Mouse (Mus musculus): ENCODE measurements around the gene Rnf212b. TPM values are rescaled to one million over a fixed set of nuclear protein-coding genes. Genes with fewer than 3 reads are reported as not detected.

Rnf212b gene
- total RNA-seq, 2 experiments from 2014 or later = 1.0 to 5.0 TPM

DNA sequence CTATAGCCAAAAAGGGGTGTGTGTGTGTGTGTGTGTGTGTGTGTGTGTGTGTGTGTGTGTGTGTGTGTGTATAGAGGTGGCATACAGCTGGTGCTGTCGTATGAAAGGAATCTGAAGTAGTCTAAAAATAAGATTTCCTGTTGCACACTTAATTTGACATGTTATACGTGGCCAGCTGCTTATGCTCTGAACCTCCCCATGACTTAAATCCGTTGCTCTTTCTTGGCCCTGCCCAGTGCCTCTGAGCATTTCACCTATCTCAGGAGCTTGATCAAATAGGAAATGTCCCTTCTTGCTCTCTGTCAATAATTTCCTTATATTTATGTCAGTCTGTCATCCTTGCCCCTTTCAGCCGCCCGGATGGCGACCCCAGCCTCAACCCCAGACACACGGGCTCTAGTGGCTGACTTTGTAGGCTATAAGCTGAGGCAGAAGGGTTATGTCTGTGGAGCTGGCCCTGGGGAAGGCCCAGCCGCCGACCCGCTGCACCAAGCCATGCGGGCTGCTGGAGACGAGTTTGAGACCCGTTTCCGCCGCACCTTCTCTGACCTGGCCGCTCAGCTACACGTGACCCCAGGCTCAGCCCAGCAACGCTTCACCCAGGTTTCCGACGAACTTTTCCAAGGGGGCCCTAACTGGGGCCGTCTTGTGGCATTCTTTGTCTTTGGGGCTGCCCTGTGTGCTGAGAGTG is 70.2 kb downstream of the Rnf212b start:
- peak overlapping the region; percentile 88 for H3K4me3 ChIP-seq
- no peak for DNase-seq
- no peak for TF ChIP-seq CTCF (IDR thresholded peaks at IDR 0.05)
- intact Hi-C loops (cut with DNase I) = no loop called here
- H3K27ac ChIP-seq = peak overlapping the region; percentile 92

DNA sequence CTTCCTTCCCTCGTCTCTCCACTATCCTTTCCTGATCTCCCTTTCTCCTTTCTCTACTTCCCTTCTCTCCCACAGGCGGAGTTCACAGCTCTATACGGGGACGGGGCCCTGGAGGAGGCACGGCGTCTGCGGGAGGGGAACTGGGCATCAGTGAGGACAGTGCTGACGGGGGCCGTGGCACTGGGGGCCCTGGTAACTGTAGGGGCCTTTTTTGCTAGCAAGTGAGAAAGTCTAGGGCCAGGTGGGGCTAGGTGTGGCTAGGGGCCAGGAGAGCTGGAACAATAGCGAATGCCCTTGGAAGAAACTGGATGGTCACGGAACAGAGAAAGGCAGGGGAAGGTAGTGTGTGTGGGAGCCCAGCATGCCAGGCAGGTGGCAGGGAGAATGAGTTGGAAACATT is 71.4 kb downstream of the Rnf212b start:
- no peak for DNase-seq
- no peak for TF ChIP-seq CTCF (IDR thresholded peaks at IDR 0.05)
- intact Hi-C loops (cut with DNase I) = no loop called here
- Histone ChIP-seq H3K4me3 (no peak overlapping the region), H3K27ac (no peak overlapping the region)

DNA sequence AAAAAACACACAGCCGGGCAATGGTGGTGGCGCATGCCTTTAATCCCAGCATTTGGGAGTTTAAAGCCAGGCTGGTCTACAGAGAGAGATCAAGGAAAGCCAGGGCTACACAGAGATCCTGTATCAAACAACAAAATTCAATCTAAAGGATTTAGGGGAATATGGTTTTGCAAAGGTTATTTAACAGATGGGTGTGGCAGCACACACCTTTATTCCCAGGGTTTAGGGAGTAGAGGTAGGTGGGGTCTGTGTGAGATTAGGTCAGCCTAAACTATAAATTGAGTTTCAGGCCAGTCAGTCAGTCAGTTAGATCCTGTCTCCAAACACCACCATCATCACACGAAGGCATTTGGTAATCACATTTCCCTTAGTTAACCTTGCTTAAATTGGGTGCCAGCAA is 78.3 kb downstream of the Rnf212b start, which contains the start of gene Pabpn1:
TSS of gene Pabpn1 (plus strand) at position 301 of the 400 bp plus-strand sequence.
- intact Hi-C loops (cut with DNase I) = loop anchor here (10.0 kb wide), 1 partner anchor 203 kb away; the partner anchor contains the start of genes Thtpa and Zfhx2
- no peak for DNase-seq
- no peak for TF ChIP-seq CTCF (IDR thresholded peaks at IDR 0.05)
- Histone ChIP-seq H3K27ac (peak within 1 kb of the TSS; percentile 89), H3K4me3 (peak within 1 kb of the TSS; percentile 84)

DNA sequence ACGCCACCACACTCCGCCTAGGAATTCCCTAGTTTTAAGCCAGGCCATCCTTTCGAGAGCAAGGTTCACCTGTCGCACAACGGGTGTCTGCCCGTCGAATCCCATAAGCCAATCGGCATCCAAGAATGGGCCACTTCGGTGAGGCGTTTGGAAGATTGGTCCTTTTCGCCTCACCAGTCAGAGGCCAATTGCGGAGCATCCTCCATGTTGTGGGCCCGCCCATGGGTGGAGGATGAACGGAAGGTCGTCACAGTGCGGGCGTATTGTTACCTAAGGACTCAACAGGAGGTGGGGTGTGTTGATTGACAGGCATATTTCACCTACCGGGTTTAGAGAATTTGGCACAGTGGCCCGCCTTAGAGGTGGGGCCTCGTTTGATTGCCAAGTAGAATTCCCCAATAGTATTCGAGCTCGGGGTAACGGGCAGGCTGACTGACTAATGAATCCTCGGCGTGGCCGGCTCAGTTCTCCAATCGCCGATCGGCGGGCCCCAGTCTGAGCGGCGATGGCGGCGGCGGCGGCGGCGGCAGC is 79.8 kb downstream of the Rnf212b start:
- TF ChIP-seq CTCF (IDR thresholded peaks at IDR 0.05) = no peak
- H3K4me3 ChIP-seq = peak overlapping the region; percentile 84
- DNase-seq = peak; percentile 97
- H3K27ac ChIP-seq = peak overlapping the region; percentile 98
- intact Hi-C loops (cut with DNase I) = loop anchor here (10.0 kb wide), 1 partner anchor 201 kb away; the partner anchor contains the start of genes Thtpa and Zfhx2

DNA sequence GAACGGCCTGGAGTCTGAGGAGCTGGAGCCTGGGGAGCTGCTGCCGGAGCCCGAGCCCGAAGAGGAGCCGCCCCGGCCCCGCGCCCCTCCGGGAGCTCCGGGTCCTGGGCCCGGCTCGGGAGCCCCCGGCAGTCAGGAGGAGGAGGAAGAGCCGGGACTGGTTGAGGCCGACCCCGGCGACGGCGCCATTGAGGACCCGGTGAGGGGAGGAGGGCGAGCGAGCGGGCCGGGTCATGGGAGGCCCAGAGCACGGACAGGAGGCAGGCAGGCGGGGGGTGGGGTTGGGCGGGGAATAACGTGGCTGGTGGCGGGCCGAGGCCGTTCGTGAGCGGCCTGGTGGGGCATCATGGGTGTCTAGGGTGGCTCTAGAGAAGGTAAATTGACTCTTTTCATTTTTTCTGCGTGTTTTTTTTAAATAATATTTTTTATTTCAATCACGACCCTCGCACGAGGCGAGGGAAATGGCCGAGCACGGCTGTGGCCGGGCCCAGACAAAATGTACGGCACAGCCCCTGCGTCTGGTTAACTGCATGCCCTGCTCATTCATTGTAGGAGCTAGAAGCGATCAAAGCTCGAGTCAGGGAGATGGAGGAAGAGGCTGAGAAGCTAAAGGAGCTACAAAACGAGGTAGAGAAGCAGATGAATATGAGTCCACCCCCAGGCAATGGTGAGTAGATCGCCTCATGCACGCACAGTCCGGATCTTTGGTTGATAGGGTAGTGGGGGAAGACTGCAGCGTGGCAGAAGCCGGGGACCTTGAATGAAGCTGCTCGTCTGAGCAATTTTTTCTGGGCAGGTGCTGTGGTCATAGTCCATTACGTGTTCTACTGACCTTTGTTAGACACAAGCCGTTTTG is 80.6 kb downstream of the Rnf212b start:
- peak; percentile 82 for DNase-seq
- peak overlapping the region; percentile 98 for H3K27ac ChIP-seq
- TF ChIP-seq CTCF (IDR thresholded peaks at IDR 0.05) = no peak
- intact Hi-C loops (cut with DNase I) = loop anchor here (10.0 kb wide), 1 partner anchor 200 kb away; the partner anchor contains the start of genes Thtpa and Zfhx2
- peak overlapping the region; percentile 84 for H3K4me3 ChIP-seq

DNA sequence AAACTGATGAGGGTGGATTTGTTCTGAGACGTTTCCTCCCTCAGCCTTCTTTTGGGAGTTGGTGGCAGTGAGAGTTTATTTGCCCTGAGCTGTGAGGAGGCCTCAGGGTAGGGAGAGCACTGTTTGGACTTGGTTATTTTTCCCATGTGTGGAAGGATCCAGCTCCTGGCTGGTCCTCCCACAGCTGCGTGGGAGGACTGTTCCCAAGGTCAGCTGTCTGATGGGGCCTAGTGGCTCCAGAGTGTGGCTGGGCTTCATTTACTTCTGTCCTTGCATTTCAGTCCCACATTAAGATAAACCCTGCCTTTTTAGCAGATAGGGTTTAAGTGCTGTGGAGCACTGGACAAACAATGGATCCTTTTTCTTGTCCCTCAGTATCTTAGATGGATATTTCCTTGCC is 83.5 kb downstream of the Rnf212b start:
- Histone ChIP-seq H3K4me3 (no peak overlapping the region), H3K27ac (no peak overlapping the region)
- no peak for DNase-seq
- TF ChIP-seq CTCF (IDR thresholded peaks at IDR 0.05) = no peak
- intact Hi-C loops (cut with DNase I) = loop anchor here (10.0 kb wide), 1 partner anchor 197 kb away; the partner anchor contains the start of genes Thtpa and Zfhx2

DNA sequence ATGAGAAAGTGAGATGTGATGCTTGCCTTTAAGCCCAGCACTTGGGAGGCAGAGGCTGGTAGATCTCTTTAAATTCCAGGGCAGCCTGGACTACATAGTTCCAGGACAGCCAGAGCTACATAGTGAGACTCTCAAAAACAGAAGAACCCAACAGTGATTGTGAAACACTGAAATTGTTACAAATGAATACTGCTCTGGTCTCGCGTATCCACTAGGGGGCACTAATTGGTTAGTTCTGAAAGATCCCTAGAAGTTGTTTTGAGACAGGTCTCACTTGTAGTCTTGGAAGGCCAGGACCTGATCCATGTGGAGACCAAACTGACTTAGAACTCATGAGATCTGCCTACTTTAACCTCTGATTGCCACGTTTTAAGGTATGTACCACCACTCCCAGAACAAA is 86.4 kb downstream of the Rnf212b start:
- TF ChIP-seq CTCF (IDR thresholded peaks at IDR 0.05) = peak; percentile 90
- H3K4me3 ChIP-seq = no peak overlapping the region
- intact Hi-C loops (cut with DNase I) = loop anchor here (1.0 kb wide), 2 partner anchors 39 to 114 kb away; no protein-coding TSS in a partner anchor
- DNase-seq = peak; percentile 66
- no peak overlapping the region; the same call in 1 of the 2 replicates for H3K27ac ChIP-seq

DNA sequence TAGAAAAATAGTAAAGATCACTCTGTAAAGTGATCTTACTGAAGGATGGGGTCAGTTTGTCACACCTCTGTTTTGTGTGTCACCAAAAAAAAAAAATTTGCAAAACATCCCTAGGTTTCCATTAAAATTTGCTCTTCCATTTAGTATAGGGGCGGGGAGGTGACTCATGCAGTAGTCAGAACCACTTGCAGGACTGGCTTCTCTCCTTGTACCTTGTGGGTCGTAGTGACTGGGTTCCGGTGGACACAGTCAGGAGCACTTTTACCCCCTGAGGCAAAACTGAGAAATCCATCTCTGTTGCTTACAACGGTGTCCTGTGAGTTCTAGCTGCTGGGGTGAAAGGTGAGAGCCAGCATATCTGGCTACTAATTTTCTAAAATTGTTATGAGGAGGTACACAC is 89.7 kb downstream of the Rnf212b start:
- no peak overlapping the region for H3K4me3 ChIP-seq
- DNase-seq = no peak
- intact Hi-C loops (cut with DNase I) = no loop called here
- no peak for TF ChIP-seq CTCF (IDR thresholded peaks at IDR 0.05)
- no peak overlapping the region for H3K27ac ChIP-seq

Other genes with a start within 250 kb of the Rnf212b start
- gene Ajuba, start 236.6 kb upstream of the Rnf212b start, total RNA-seq (2021) = 1 to 10 TPM; 1.4 to 1.8 TPM
- gene 4931414P19Rik, start 208.1 kb upstream of the Rnf212b start, total RNA-seq (2021) = 1 to 10 TPM; 2.2 to 4.0 TPM
- gene Psmb5, start 196.1 kb upstream of the Rnf212b start, total RNA-seq (2021) = 100 to 1,000 TPM; 161 to 172 TPM
- gene Psmb11, start 192.7 kb upstream of the Rnf212b start, total RNA-seq (2021) = not detected
- gene Gm17606, start 173.2 kb upstream of the Rnf212b start, total RNA-seq (2021) = not detected
- under 1 TPM; 0.46 to 0.53 TPM for gene Cdh24, start 172.8 kb upstream of the Rnf212b start, total RNA-seq (2021)
- gene 1700123O20Rik, start 127.9 kb upstream of the Rnf212b start, total RNA-seq (2021) = 10 to 100 TPM in 1 of 2 experiments, 1 to 10 TPM in 1; 7.0 to 11.0 TPM
- gene Acin1, start 127.2 kb upstream of the Rnf212b start, total RNA-seq (2021) = 10 to 100 TPM; 75.5 to 81.7 TPM
- not detected for gene Gm29776, start 115.3 kb upstream of the Rnf212b start, total RNA-seq (2021)
- not detected for gene Cebpe, start 102.0 kb upstream of the Rnf212b start, total RNA-seq (2021)
- gene Slc7a8, start 32.2 kb upstream of the Rnf212b start, total RNA-seq (2021) = 10 to 100 TPM; 21.4 to 23.6 TPM
- gene Homez, start 56.8 kb downstream of the Rnf212b start, total RNA-seq (2021) = 1 to 10 TPM; 3.0 to 5.2 TPM
- 1 to 10 TPM; 2.6 to 3.5 TPM for gene Ppp1r3e, start 63.4 kb downstream of the Rnf212b start, total RNA-seq (2021)
- 10 to 100 TPM; 23.1 to 26.8 TPM for gene Bcl2l2, start 69.2 kb downstream of the Rnf212b start, total RNA-seq (2021)
- 1 to 10 TPM in 1 of 2 experiments, under 1 TPM in 1; 0.56 to 4.4 TPM for gene Gm20521, start 69.3 kb downstream of the Rnf212b start, total RNA-seq (2021)
- gene Pabpn1, start 78.4 kb downstream of the Rnf212b start, total RNA-seq (2021) = 10 to 100 TPM; 52.5 to 63.3 TPM
- gene Slc22a17, start 99.0 kb downstream of the Rnf212b start, total RNA-seq (2021) = 1 to 10 TPM; 1.0 to 1.4 TPM
- gene Efs, start 112.0 kb downstream of the Rnf212b start, total RNA-seq (2021) = 1 to 10 TPM; 1.1 to 1.4 TPM
- not detected for gene Il25, start 118.6 kb downstream of the Rnf212b start, total RNA-seq (2021)
- under 1 TPM in 1 of 2 experiments, not detected in 1; 0.25 TPM for gene Cmtm5, start 122.1 kb downstream of the Rnf212b start, total RNA-seq (2021)
- gene Myh6, start 152.8 kb downstream of the Rnf212b start, total RNA-seq (2021) = 100 to 1,000 TPM; 109 to 348 TPM
- not detected for gene Gm17428, start 162.8 kb downstream of the Rnf212b start, total RNA-seq (2021)
- 1,000 to 10,000 TPM in 1 of 2 experiments, 100 to 1,000 TPM in 1; 520 to 1,662 TPM for gene Myh7, start 180.5 kb downstream of the Rnf212b start, total RNA-seq (2021)
- 10 to 100 TPM; 18.1 to 19.9 TPM for gene Ngdn, start 201.3 kb downstream of the Rnf212b start, total RNA-seq (2021)